Mouse (Mus musculus) frontal cortex, adult 2 months (tissue): ENCODE measurements at regions not wholly inside any gene's neighbourhood (a gene's known extent, or its start where the extent isn't known, plus 50 kb on each side); places are given as distances from the start of the nearest gene placed in this dataset.

Experiments used
- DNase-seq, 2 experiments: peaks; one replicate each; pipeline ENCODE4 v3.0.0; 2022; ENCODE audit warnings: low spot score in 1 of 2; ENCODE audit errors: extremely low spot score in 1 of 2

- no peak for DNase-seq
Measured at GRCm38 (mm10) chr8:90192856-90193255, 155.3 kb downstream of the Tox3 start.

- DNase-seq = no peak
Measured at GRCm38 (mm10) chr8:90182807-90183206, 165.3 kb downstream of the Tox3 start.

GRCm38 (mm10) chr8:90176771-90177170, 171.4 kb downstream of the Tox3 start:
- DNase-seq = no peak

GRCm38 (mm10) chr8:90176335-90176734, 171.8 kb downstream of the Tox3 start:
- DNase-seq = peak in 1 of 2 experiments; percentile 1

GRCm38 (mm10) chr8:90166639-90167038, 181.5 kb downstream of the Tox3 start:
- no peak for DNase-seq

GRCm38 (mm10) chr8:90151477-90151876, 196.7 kb downstream of the Tox3 start:
- no peak for DNase-seq

GRCm38 (mm10) chr8:90149903-90150302, 198.2 kb downstream of the Tox3 start:
- DNase-seq = peak in 1 of 2 experiments; percentile 28

- no peak for DNase-seq
Measured at GRCm38 (mm10) chr8:90134626-90135025, 213.5 kb downstream of the Tox3 start.

GRCm38 (mm10) chr8:90130704-90131267, 217.4 kb downstream of the Tox3 start:
- DNase-seq = no peak

GRCm38 (mm10) chr8:90125426-90125825, 222.7 kb downstream of the Tox3 start:
- no peak for DNase-seq

GRCm38 (mm10) chr8:90123101-90123500, 225.0 kb downstream of the Tox3 start:
- no peak for DNase-seq

GRCm38 (mm10) chr8:90121935-90122334, 226.2 kb downstream of the Tox3 start:
- DNase-seq = no peak

- DNase-seq = no peak
Measured at GRCm38 (mm10) chr8:90121017-90121416, 227.1 kb downstream of the Tox3 start.

GRCm38 (mm10) chr8:90115436-90115835, 232.7 kb downstream of the Tox3 start:
- DNase-seq = peak; percentile 38 to 57

- DNase-seq = no peak
Measured at GRCm38 (mm10) chr8:90100509-90100908, 247.6 kb downstream of the Tox3 start.

GRCm38 (mm10) chr8:90082630-90083029, 265.5 kb downstream of the Tox3 start:
- no peak for DNase-seq

- no peak for DNase-seq
Measured at GRCm38 (mm10) chr8:90076381-90076780, 271.8 kb downstream of the Tox3 start.

- DNase-seq = no peak
Measured at GRCm38 (mm10) chr8:90075796-90076195, 272.3 kb downstream of the Tox3 start.

GRCm38 (mm10) chr8:90070006-90070405, 278.1 kb downstream of the Tox3 start:
- no peak for DNase-seq

GRCm38 (mm10) chr8:90069411-90069993, 278.6 kb downstream of the Tox3 start:
- DNase-seq = no peak

GRCm38 (mm10) chr8:90068441-90068840, 279.7 kb downstream of the Tox3 start:
- no peak for DNase-seq

GRCm38 (mm10) chr8:90064381-90064780, 283.8 kb downstream of the Tox3 start:
- DNase-seq = no peak

- DNase-seq = no peak
Measured at GRCm38 (mm10) chr8:90063291-90063690, 284.9 kb downstream of the Tox3 start.
